Mouse (Mus musculus) ES-E14 (cell line): Measurements from ENCODE around the gene Naa16.

ENCODE experiments used
- CHD2 ChIP-seq: IDR thresholded peaks from 2 replicates; pipeline ENCODE4 v1.6.1; 2014; ENCODE audit warnings: mild to moderate bottlenecking, low read depth, low read length, inconsistent platforms
- HCFC1 ChIP-seq: IDR thresholded peaks from 2 replicates; pipeline ENCODE4 v1.6.1; 2012; ENCODE audit warnings: low read length, inconsistent platforms, borderline replicate concordance; ENCODE audit not compliant: insufficient read depth
- MAFK ChIP-seq: IDR thresholded peaks from 2 replicates; pipeline ENCODE4 v1.6.1; 2014; ENCODE audit warnings: mild to moderate bottlenecking, low read depth, low read length, inconsistent platforms; ENCODE audit not compliant: insufficient read depth
- ZC3H11A ChIP-seq: IDR thresholded peaks from 2 replicates; pipeline ENCODE4 v1.6.1; 2012; ENCODE audit warnings: low read depth, mild to moderate bottlenecking, inconsistent platforms, low read length, borderline replicate concordance
- ZNF384 ChIP-seq: IDR thresholded peaks from 2 replicates; pipeline ENCODE4 v1.6.1; 2012; ENCODE audit warnings: low read depth, low read length, inconsistent platforms

DNA sequence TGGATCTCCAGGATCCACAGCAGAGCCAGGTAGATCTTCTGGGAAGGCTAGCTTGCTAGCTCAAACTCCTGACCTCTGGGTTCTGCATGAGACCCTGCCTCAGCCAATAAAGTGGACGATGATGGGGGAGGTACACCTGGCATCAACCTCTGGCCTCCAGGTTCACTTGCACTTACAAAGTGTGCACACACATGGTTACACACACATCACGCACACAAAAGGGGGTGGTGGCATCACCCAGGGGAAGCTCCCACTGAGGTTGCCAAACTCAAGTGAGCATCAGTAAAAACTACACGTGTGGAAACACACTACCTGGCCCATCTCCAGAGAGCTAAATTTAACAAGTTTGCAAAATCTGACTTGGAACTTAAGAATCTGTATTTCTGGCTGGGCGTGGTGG lies 77.9 kb downstream of the Naa16 start:
- no peak for TF ChIP-seq CHD2
- no peak for TF ChIP-seq HCFC1
- no peak for TF ChIP-seq MAFK
- TF ChIP-seq ZC3H11A, result no peak
- no peak for TF ChIP-seq ZNF384
